Mouse (Mus musculus) cortical plate, adult 2 months (tissue): ENCODE data around the gene Smarcd2. TPM values are rescaled to one million over a fixed set of nuclear protein-coding genes. Genes with fewer than 3 reads are reported as not detected.

Source experiments
- H3K27ac ChIP-seq: fragments of 200-500 bp; 2 replicates; pipeline ENCODE4 v1.5.1; 2012; ENCODE audit warnings: low read length, control low read depth, inconsistent platforms; ENCODE audit not compliant: insufficient read depth
- H3K4me1 ChIP-seq: fragments of 200-500 bp; 2 replicates; pipeline ENCODE4 v1.6.1; 2011; ENCODE audit warnings: low read length; ENCODE audit not compliant: control insufficient read depth, insufficient read depth
- H3K4me3 ChIP-seq: fragments of 200-500 bp; 2 replicates; pipeline ENCODE4 v1.5.1; 2011; ENCODE audit warnings: mild to moderate bottlenecking, low read length, control low read depth; ENCODE audit not compliant: insufficient read depth
- CTCF ChIP-seq: fragments of 200-500 bp; IDR thresholded peaks from 2 replicates; pipeline ENCODE4 v1.5.1; 2011; ENCODE audit warnings: mild to moderate bottlenecking, control low read depth, low read length; ENCODE audit not compliant: insufficient read depth; ENCODE audit errors: extremely low read depth
- POLR2A ChIP-seq: fragments of 200-500 bp; IDR thresholded peaks from 2 replicates; pipeline ENCODE4 v1.6.1; 2011; ENCODE audit warnings: mild to moderate bottlenecking, low read length, control low read depth; ENCODE audit not compliant: insufficient read depth; ENCODE audit errors: extremely low read depth
- polyA plus RNA-seq: library from polyadenylated mRNA; depleted of rRNA; stranded (reverse); fragments of >200 nt; gene quantifications from 2 replicates; pipeline ENCODE4 v1.2.3, GENCODE M21; 2012

The Smarcd2 gene
- polyA plus RNA-seq, 1 experiment, result 32.3 TPM

DNA sequence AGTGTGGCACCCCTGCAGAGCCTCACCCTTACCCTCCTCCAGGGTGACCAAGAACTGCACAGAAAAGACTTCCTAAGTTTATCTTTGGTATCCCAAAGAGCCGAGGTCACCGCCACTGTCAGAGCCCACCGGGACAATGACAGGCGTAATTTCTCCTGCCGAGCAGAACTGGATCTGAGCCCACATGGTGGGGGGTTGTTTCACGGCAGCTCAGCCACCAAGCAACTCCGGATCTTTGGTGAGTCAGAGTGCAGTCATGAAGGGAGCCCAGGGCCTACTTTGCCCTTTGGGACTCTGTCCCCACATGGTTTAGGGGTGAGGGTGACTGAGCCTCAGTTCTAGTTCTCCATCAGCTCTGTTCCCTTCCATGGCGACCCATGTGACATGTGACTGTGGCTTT, 11.4 kb upstream of the Smarcd2 start:
- peaks cover 1% of the 10 kb centered on the region; the same call in 1 of the 2 replicates for H3K4me1 ChIP-seq
- H3K4me3 ChIP-seq, result no peak overlapping the region
- TF ChIP-seq CTCF, result no peak
- no peak for TF ChIP-seq POLR2A
- no peak overlapping the region for H3K27ac ChIP-seq

DNA sequence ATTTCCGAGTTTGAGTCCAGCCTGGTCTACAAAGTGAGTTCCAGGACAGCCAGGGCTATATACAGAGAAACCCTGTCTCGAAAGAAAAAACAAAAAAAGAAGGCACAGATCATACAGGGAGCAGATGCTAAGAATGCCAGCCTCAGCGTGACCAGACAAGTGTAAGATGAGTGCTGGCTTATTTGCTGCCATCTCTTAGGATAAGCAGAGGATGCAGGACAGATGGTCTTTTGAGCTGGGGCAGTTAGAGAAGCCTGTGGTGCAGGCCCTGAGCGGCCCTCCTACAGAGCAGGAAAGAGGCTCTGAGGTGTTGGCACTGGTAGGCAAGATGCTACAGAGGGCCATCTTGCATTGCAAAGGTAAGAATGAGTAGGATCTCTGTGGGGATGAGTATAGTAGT, 10.6 kb upstream of the Smarcd2 start:
- no peak overlapping the region for H3K27ac ChIP-seq
- peaks cover 1% of the 10 kb centered on the region; the same call in 1 of the 2 replicates for H3K4me1 ChIP-seq
- no peak overlapping the region for H3K4me3 ChIP-seq
- TF ChIP-seq CTCF (no peak), POLR2A (no peak)

DNA sequence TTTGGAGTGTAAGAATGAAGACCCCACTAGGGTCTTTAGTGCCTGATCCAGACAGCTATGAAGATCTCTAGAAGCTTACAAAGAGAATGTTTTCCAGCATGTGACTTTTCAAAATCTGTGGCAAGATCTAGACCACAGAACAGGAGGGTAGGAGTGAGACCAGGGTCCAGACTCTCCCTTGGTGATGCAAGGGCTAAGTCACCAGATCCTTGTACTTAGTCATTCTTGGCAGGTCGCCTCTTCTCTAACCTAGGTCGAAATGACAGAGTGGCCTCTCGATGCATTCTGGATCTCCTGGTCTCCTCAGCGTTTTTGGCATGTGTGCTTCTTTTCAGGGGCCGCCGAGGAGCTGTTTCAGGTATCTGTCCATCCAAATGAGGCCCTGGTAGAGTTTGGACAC, 9.7 kb upstream of the Smarcd2 start:
- Histone ChIP-seq H3K27ac (no peak overlapping the region), H3K4me1 (peaks cover 1% of the 10 kb centered on the region; the same call in 1 of the 2 replicates), H3K4me3 (no peak overlapping the region)
- TF ChIP-seq POLR2A (no peak), CTCF (no peak)

DNA sequence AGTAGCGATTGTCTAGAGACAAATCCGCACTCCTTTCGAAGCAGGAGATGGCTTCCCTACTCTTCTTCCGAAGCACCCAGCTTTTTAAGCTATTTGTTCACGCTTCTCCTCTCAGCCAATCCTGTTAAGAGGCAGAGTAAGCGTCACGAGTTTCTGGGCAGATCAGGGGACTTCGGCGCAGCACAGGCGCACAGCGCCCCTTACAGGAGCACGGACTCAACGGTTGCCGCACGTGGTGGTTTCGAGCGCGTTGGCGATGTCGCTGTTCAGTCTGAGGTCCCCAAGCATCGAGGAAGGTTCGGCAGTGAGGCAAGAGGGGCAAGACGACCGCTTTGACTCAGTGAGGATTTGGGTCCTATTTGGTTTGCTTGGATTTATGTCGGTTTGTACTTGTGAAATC, 3.7 kb upstream of the Smarcd2 start, which contains the start of gene Tcam1:
TSS of gene Tcam1 (plus strand) at position 219 of the 400 bp plus-strand sequence.
- Histone ChIP-seq H3K4me3 (no peak within 1 kb of the TSS), H3K4me1 (peaks cover 3% of the 10 kb centered on the region; the same call in 1 of the 2 replicates), H3K27ac (no peak within 1 kb of the TSS)
- peak; percentile 82 for TF ChIP-seq CTCF
- TF ChIP-seq POLR2A, result no peak

DNA sequence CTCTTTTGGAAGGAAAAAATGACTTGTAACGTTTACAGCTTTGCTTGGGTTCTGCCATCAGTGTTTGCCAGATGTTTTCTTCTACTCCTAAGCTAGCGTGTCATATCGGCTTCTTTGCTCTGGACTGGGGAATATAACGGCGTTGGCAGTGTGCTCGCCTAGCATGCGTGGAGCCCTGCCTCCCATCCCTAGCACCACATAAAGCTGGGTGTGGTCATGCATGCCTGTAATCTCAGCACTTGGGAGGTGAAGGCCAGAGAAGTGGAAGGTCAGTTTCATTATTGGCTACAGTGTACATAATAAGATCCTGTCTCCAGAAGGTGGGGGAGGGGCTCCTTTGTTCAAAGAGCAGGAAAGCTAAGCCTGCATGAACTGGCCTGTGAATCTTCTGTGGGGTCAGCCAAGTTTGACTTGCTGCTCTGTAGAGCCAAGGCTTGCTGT, 2.2 kb upstream of the Smarcd2 start:
- no peak overlapping the region for H3K4me3 ChIP-seq
- no peak overlapping the region for H3K27ac ChIP-seq
- peaks cover 3% of the 10 kb centered on the region for H3K4me1 ChIP-seq
- TF ChIP-seq POLR2A (no peak), CTCF (no peak)

DNA sequence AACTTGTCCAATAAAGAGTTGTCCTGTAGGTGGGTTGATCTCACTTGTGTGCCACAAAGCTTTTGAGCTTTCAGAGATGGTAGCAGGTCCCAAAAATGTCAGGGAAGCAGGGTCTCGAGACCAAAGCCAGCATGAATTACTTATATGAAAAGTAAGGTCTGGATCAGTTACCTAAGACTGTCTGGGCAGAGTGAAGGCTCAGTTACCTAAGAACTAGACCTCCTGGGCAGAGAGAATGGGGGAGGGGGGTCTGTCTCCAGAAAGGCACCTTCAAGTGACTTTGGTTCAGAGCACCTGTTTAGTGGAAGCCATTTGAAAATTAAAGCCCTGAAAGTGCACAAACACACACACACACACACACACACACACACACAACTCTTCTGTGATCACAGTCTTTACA, 1.6 kb upstream of the Smarcd2 start:
- no peak overlapping the region for H3K27ac ChIP-seq
- H3K4me3 ChIP-seq, result no peak overlapping the region
- peaks cover 3% of the 10 kb centered on the region for H3K4me1 ChIP-seq
- TF ChIP-seq POLR2A, result no peak
- TF ChIP-seq CTCF, result no peak

DNA sequence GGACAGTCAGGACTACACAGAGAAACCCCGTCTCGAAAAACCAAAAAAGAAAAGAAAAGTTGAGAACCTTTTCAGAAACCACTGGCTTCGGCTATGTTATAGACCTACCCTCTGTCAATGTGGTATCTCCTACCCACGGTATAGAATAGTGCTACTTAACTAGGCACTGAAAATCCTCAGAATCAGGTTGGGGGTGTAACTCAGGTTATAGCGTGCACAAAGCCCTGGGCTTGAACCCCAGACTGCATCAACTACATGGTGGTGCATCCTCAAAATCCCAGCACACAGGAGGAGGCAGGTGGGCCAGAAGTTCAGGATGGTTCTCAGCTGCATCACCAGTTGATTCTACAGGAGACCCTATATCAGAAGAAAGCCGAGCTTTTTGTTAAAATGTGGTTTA, 1.0 kb upstream of the Smarcd2 start:
- Histone ChIP-seq H3K4me3 (no peak overlapping the region; the same call in 1 of the 2 replicates), H3K27ac (no peak overlapping the region), H3K4me1 (peaks cover 3% of the 10 kb centered on the region)
- TF ChIP-seq CTCF (no peak), POLR2A (no peak)

DNA sequence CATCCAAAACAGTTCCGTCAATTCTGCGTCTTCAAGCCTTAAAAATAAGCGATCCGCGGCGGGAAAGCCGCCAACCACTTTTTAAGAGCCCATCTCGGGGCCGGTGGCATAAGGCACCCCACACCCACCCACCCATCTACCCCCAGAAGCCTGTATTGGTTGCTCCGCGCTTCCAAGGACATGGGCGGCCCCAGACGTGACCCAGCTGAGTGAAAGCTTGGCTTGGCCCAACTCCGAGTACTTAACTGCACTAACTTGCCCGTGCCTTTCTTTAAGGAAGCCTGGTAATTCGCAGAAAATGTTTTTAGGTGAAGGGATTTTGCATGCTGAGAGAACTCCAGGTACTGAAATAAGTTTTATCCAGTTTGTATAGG, 526 bp upstream of the Smarcd2 start:
- Histone ChIP-seq H3K4me1 (peaks cover 3% of the 10 kb centered on the region), H3K27ac (no peak overlapping the region), H3K4me3 (peak overlapping the region; percentile 50)
- TF ChIP-seq CTCF (no peak), POLR2A (no peak)

DNA sequence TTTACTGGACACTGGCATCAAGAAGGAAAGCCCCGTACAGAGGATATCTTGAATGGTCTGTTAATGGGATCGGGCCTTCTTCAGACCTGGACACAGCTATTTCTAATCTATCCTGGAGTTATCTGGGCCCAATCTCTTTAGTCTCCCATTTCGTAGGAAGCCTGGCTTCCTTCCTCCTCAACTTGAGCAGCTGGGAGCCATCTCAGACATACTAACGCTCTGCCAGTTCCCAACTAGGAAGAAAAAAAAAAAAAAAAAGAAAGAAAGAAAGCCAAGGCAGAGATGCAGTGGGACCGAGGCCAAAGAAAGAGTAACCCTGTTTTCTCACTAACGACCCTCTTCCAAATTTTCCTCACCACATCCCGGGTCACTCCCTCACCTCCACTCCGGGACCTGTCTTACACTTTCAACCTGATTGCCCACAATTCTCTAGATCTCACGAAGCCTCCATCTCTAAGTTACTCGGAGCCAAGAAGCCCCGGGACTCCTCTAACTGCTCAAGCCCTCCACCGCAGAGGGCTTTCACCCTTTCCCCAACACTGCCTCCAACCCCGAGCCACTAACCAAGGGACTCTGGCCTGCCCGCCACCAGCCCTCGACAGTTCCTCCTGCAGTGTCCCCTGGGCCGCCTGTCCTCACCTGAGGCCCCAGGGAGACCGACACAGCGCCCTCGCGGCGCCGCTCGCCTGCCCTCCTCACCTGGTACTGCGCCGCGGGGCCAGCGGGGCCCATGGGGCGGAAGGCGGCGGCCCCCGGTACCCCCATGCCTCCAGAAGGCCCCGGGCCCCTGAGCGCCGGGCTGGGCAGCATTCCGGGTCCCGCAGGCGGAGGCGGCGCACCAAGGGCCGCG, 753 bp downstream of the Smarcd2 start:
- H3K4me1 ChIP-seq, result peaks cover 5% of the 10 kb centered on the region
- TF ChIP-seq POLR2A, result no peak
- TF ChIP-seq CTCF, result no peak
- H3K4me3 ChIP-seq, result peak overlapping the region; percentile 50
- peak overlapping the region; percentile 80 for H3K27ac ChIP-seq
